Mouse (Mus musculus): ENCODE measurements around the gene Dlg2. TPM values are rescaled to one million over a fixed set of nuclear protein-coding genes. Genes with fewer than 3 reads are reported as not detected.

Dlg2 gene
- total and polyA plus RNA-seq, 3 experiments, result 0.72 to 1.9 (median 1.7) TPM

DNA sequence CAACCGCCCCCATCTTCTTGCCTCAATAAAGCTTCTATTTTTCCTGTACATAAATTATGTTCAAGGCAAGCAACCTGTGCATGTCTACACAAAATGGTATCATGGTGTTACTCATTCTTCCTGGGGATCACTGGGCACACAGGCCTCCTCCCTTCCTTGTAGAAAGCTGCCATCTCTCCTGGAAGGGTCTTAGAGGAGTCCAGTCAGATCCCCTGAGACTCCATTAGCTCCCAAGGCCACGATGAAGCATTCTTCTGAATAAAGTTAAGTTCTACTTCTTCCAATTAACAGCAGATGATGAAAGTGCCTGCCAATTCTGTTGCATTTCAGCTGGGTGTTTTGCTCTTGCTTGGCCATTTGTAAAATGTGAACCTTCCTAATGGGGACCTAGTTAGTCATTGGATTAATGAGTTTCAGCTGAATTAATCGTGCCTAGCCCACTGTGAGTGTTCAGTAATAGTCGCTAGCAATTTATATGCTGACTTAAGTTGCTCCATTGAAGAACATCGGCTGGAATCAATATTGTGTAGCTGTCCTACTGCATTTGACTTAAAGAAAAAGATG is 953.3 kb downstream of the Dlg2 start:
- intact Hi-C loops (cut with DNase I), result no loop called here

DNA sequence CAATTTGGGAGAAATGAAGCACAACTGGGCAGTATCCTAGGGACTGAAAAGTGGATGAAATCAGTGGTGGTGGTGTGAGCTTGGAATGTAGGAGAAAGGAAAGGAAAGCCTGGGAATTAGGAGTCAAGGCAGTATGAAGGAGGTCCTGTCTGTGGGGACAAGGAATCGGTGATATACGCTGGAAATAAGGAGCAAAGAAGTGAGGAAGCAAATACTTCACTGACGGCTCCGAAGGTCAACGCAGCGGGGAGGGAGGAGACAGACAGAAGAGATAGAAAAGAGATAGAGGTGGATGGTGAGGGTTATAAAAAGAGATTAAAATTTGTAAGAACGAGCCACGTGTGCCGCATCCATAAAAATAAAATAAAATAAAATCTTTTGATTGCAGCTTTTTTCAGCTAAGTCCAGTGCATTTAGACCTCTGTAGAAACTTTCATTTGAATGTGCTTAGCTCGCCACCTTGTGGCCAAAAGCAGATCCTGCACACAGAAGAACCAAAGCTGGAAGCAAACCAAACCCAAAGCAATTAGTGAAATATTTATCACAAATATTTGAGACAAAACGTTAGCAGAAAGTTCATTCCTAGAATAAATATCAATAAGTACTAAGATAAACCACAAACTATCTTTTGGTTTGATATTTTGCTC is 955.2 kb downstream of the Dlg2 start:
- peak; percentile 3 to 23 for DNase-seq

More for the DNA sequence above, 953.3 kb downstream of the Dlg2 start:
- no peak overlapping the region for H3K9ac ChIP-seq (ENCODE audit: low read depth, low read length)
- no peak for TF ChIP-seq POLR2A (IDR thresholded peaks at IDR 0.05; ENCODE audit: insufficient read depth, low read depth, low read length)
- no peak for TF ChIP-seq CTCF (IDR thresholded peaks at IDR 0.05)
- no peak for TF ChIP-seq EP300 (IDR thresholded peaks at IDR 0.05; ENCODE audit: insufficient read depth, low read depth, low read length)
- H3K27ac ChIP-seq, result no peak overlapping the region
- H3K4me1 ChIP-seq (ENCODE audit: control insufficient read depth, insufficient read depth, low read length), result no peaks in the 10 kb centered on the region
- H3K4me3 ChIP-seq, result no peak overlapping the region
- no peaks in the 10 kb centered on the region for H3K36me3 ChIP-seq (ENCODE audit: control insufficient read depth, insufficient read depth, low read length)
- H3K79me2 ChIP-seq (replicated peaks; ENCODE audit: control insufficient read depth, insufficient read depth, low read length), result no peaks in the 10 kb centered on the region
- 79% methylated on average over 5 of the region's 5 CpGs for WGBS
- DNase-seq, result no peak
- no peaks in the 10 kb centered on the region for H3K27me3 ChIP-seq (ENCODE audit: control insufficient read depth, insufficient read depth, low read length)

DNA sequence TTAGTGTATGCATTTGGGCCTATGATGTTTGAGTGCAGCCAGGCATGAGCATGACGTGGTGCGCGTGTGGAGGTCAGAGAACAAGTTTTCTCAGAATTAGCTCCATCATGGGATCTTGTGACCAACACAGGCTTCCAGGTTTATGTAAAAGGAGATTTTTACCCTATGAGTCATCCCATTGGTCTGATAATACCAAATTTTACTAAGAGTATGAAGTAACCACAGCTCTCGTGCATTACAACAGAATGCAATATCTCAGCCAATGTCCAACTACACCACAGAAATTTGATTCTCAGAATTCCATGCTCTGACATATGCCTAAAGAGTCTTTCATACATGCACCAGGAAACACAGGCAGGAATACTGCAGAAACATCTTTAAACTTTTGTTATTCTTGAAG is 956.1 kb downstream of the Dlg2 start:
- Histone ChIP-seq H3K36me3 (ENCODE audit: control insufficient read depth, insufficient read depth, low read length) (no peaks in the 10 kb centered on the region), H3K9ac (ENCODE audit: low read depth, low read length) (no peak overlapping the region), H3K4me1 (ENCODE audit: control insufficient read depth, insufficient read depth, low read length) (no peaks in the 10 kb centered on the region), H3K27me3 (ENCODE audit: control insufficient read depth, insufficient read depth, low read length) (no peaks in the 10 kb centered on the region), H3K4me3 (no peak overlapping the region), H3K79me2 (replicated peaks; ENCODE audit: control insufficient read depth, insufficient read depth, low read length) (no peaks in the 10 kb centered on the region), H3K27ac (no peak overlapping the region)
- WGBS, result 79% methylated on average over 4 of the region's 4 CpGs
- TF ChIP-seq CTCF (IDR thresholded peaks at IDR 0.05), result no peak
- no peak for TF ChIP-seq EP300 (IDR thresholded peaks at IDR 0.05; ENCODE audit: insufficient read depth, low read depth, low read length)
- no peak for TF ChIP-seq POLR2A (IDR thresholded peaks at IDR 0.05; ENCODE audit: insufficient read depth, low read depth, low read length)
- intact Hi-C loops (cut with DNase I), result no loop called here
- DNase-seq, result no peak

More for the DNA sequence above, 955.2 kb downstream of the Dlg2 start:
- Histone ChIP-seq H3K4me3 (no peak overlapping the region), H3K27ac (no peak overlapping the region), H3K4me1 (ENCODE audit: control insufficient read depth, insufficient read depth, low read length) (no peaks in the 10 kb centered on the region), H3K27me3 (ENCODE audit: control insufficient read depth, insufficient read depth, low read length) (no peaks in the 10 kb centered on the region), H3K9ac (ENCODE audit: low read depth, low read length) (no peak overlapping the region), H3K79me2 (replicated peaks; ENCODE audit: control insufficient read depth, insufficient read depth, low read length) (no peaks in the 10 kb centered on the region), H3K36me3 (ENCODE audit: control insufficient read depth, insufficient read depth, low read length) (no peaks in the 10 kb centered on the region)
- TF ChIP-seq CTCF (IDR thresholded peaks at IDR 0.05) (peak; percentile 97), POLR2A (IDR thresholded peaks at IDR 0.05; ENCODE audit: insufficient read depth, low read depth, low read length) (no peak)
- intact Hi-C loops (cut with DNase I), result no loop called here
- WGBS, result 39% methylated on average over 11 of the region's 11 CpGs

DNA sequence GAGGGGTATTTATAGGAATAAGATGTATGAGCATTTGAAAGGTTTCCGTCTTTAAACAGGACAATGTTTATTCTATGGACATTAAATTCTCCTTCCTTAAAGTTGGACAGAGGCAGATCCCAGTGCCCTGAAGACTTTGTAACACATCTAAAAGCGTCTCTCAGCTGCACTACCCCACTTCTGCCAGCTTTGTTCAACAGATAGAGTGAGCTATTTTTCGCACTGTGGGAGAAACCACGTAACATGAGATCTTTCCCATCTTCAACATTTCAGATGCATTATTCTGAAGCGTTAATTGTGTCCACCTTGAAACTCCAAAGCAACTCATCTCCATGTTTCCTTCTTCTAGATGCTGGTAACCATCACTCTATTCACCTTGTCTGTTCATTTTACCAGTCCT is 958.3 kb downstream of the Dlg2 start:
- Histone ChIP-seq H3K4me1 (ENCODE audit: control insufficient read depth, insufficient read depth, low read length) (no peaks in the 10 kb centered on the region), H3K27ac (no peak overlapping the region), H3K36me3 (ENCODE audit: control insufficient read depth, insufficient read depth, low read length) (no peaks in the 10 kb centered on the region), H3K9ac (ENCODE audit: low read depth, low read length) (no peak overlapping the region), H3K27me3 (ENCODE audit: control insufficient read depth, insufficient read depth, low read length) (no peaks in the 10 kb centered on the region), H3K4me3 (no peak overlapping the region), H3K79me2 (replicated peaks; ENCODE audit: control insufficient read depth, insufficient read depth, low read length) (no peaks in the 10 kb centered on the region)
- no peak for TF ChIP-seq EP300 (IDR thresholded peaks at IDR 0.05; ENCODE audit: insufficient read depth, low read depth, low read length)
- TF ChIP-seq CTCF (IDR thresholded peaks at IDR 0.05), result no peak
- no peak for TF ChIP-seq POLR2A (IDR thresholded peaks at IDR 0.05; ENCODE audit: insufficient read depth, low read depth, low read length)
- WGBS, result 71% methylated on average over 5 of the region's 5 CpGs
- no peak for DNase-seq
- intact Hi-C loops (cut with DNase I), result no loop called here

DNA sequence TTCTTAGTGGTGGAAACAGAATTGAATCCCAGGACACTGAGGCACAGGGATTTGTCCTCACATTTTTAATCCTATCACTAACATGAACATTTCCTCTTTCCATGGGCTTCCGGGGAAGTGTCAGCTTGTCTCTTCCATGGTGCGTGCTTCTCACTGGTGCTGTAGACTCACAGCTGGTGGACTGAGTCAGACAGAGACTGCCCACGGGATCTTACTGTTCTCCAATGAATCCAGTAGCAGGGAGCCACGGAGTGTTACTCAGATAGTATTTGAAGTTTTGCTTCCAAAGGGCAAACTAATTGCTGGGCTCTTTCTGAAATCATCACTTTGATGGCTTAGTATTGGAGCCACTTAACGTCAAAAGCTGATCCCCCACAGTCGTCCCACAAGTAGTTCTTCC is 963.9 kb downstream of the Dlg2 start:
- Histone ChIP-seq H3K79me2 (replicated peaks; ENCODE audit: control insufficient read depth, insufficient read depth, low read length) (no peaks in the 10 kb centered on the region), H3K27me3 (ENCODE audit: control insufficient read depth, insufficient read depth, low read length) (no peaks in the 10 kb centered on the region), H3K9ac (ENCODE audit: low read depth, low read length) (no peak overlapping the region), H3K4me1 (ENCODE audit: control insufficient read depth, insufficient read depth, low read length) (no peaks in the 10 kb centered on the region), H3K27ac (no peak overlapping the region), H3K4me3 (no peak overlapping the region), H3K36me3 (ENCODE audit: control insufficient read depth, insufficient read depth, low read length) (no peaks in the 10 kb centered on the region)
- DNase-seq, result no peak
- TF ChIP-seq CTCF (IDR thresholded peaks at IDR 0.05), result no peak
- no peak for TF ChIP-seq EP300 (IDR thresholded peaks at IDR 0.05; ENCODE audit: insufficient read depth, low read depth, low read length)
- TF ChIP-seq POLR2A (IDR thresholded peaks at IDR 0.05; ENCODE audit: insufficient read depth, low read depth, low read length), result no peak
- WGBS, result 65% methylated on average over 6 of the region's 6 CpGs
- intact Hi-C loops (cut with DNase I), result no loop called here
